Mouse (Mus musculus): ENCODE measurements around the gene Chat. TPM values are rescaled to one million over a fixed set of nuclear protein-coding genes. Genes with fewer than 3 reads are reported as not detected.
"Not testable (repeated sequence)": the region's sequence is repeated elsewhere in the genome, so short reads cannot be mapped to it uniquely, and the experiment has no call there.

The Chat gene
- polyA plus RNA-seq, 2 experiments from 2014 or later = not detected

- ATAC-seq = no peak
Measured at GRCm38 (mm10) chr14:32452552-32452951, 13.2 kb downstream of the Chat start.

GRCm38 (mm10) chr14:32446989-32447388 is 18.8 kb downstream of the Chat start:
- ATAC-seq = no peak

GRCm38 (mm10) chr14:32443446-32443845 is 22.3 kb downstream of the Chat start:
- no peak for ATAC-seq

GRCm38 (mm10) chr14:32439744-32440143 is 26.0 kb downstream of the Chat start:
- ATAC-seq = no peak

GRCm38 (mm10) chr14:32439316-32439715 is 26.5 kb downstream of the Chat start:
- ATAC-seq = no peak

GRCm38 (mm10) chr14:32437352-32437793 is 28.4 kb downstream of the Chat start:
- no peak for ATAC-seq

- ATAC-seq = no peak
Measured at GRCm38 (mm10) chr14:32429030-32429602, 36.7 kb downstream of the Chat start.

- no peak for ATAC-seq
Measured at GRCm38 (mm10) chr14:32423946-32424345, 41.8 kb downstream of the Chat start.

GRCm38 (mm10) chr14:32418747-32419146 is 47.0 kb downstream of the Chat start:
- no peak for ATAC-seq

GRCm38 (mm10) chr14:32412075-32412474 is 53.7 kb downstream of the Chat start:
- no peak for ATAC-seq

- ATAC-seq = no peak
Measured at GRCm38 (mm10) chr14:32410084-32410483, 55.7 kb downstream of the Chat start.

GRCm38 (mm10) chr14:32405399-32405798 is 60.4 kb downstream of the Chat start:
- ATAC-seq = not testable (repeated sequence)

- ATAC-seq = no peak
Measured at GRCm38 (mm10) chr14:32388196-32388595, 77.6 kb downstream of the Chat start, which contains the start of gene 1700024G13Rik. 1700024G13Rik (minus strand) TSS chr14:32388391.

GRCm38 (mm10) chr14:32381619-32382018 is 84.2 kb downstream of the Chat start:
- ATAC-seq = no peak

- no peak for ATAC-seq
Measured at GRCm38 (mm10) chr14:32381066-32381465, 84.7 kb downstream of the Chat start.

- ATAC-seq = no peak
Measured at GRCm38 (mm10) chr14:32380099-32380480, 85.7 kb downstream of the Chat start.

GRCm38 (mm10) chr14:32379395-32380098 is 86.2 kb downstream of the Chat start:
- no peak for ATAC-seq

GRCm38 (mm10) chr14:32372510-32372909 is 93.3 kb downstream of the Chat start:
- no peak for ATAC-seq

GRCm38 (mm10) chr14:32369756-32370155 is 96.0 kb downstream of the Chat start:
- no peak for ATAC-seq

GRCm38 (mm10) chr14:32364359-32364758 is 101.4 kb downstream of the Chat start:
- ATAC-seq = no peak

Data from activated CD4-positive, CD25-positive, alpha-beta regulatory T cell, adult 4 months (primary cell).